Mouse (Mus musculus): ENCODE data around the gene Tgfb2.

- TF ChIP-seq CTCF (conservative IDR thresholded peaks at IDR 0.05; ENCODE audit: low read length) (no peak), POU5F1 (IDR thresholded peaks at IDR 0.05; ENCODE audit: borderline replicate concordance, low read length) (no peak)
These were observed 48.1 kb downstream of the Tgfb2 start for GRCm38 (mm10) chr1:186657559-186658219.
